Mouse (Mus musculus) left cerebral cortex, postnatal 10 days (tissue): ENCODE data around the gene Pde2a. TPM values are rescaled to one million over a fixed set of nuclear protein-coding genes. Genes with fewer than 3 reads are reported as not detected.
"Not testable (repeated sequence)": the region's sequence is repeated elsewhere in the genome, so short reads cannot be mapped to it uniquely, and the experiment has no call there.

Source experiments
- DNase-seq, 2 experiments: peaks; one replicate each; pipeline ENCODE4 v3.0.0; 2021 to 2022; ENCODE audit warnings: low spot score in 2 of 2, mixed read lengths in 1 of 2; ENCODE audit errors: extremely low spot score in 1 of 2
- intact Hi-C: fragments of 180-260 bp; cut with DNase I; formaldehyde crosslinking; loops from one replicate; pipeline ENCODE4 v1.15.1; 2025
- microRNA-seq: library from miRNA; unstranded; fragments of <30 nt; microRNA quantifications from one replicate; pipeline ENCODE4 v1.2.0, GENCODE M21; 2022
- total RNA-seq, 2 experiments: library from RNA; stranded (reverse); gene quantifications; 2 replicates each; pipeline ENCODE4 v1.2.3; 2021

Pde2a gene
- total RNA-seq, 2 experiments from 2014 or later, result 294 to 295 TPM

DNA sequence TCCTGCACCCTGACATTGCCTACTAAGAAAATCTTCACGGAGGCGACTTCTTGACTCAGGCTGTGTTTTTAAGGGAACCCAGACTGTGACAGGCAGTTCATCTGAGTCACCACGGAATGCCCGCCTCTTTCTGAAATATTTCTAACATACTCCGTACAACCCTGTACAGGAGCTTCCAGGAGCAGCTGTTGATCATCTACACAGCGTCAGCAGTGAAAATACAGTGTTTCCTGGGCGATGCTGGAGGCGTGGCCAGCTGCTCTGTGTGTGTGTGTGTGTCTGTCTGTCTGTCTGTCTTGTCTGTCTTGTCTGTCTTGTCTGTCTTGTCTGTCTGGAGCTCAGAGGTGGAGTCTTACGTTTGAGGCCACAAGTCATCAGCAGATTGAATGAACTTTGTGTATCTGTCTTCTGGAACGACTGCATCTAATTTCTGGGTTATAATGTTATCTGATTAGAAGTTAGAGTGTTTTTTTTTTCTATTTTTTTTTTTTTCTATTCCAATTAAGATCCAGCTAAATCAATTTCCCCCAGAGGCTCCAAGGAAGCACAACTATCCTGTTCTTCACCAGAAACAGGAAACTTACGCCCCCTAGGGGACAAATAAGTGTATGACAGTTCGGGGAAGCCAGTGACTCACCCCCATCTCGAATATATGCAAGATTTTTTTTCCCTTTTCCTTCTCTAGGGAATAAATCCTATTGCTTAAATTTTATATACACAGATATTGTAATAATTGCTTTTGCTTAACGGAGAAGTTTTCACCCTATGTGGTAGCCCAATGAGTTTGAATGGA is 116.8 kb downstream of the Pde2a start:
- peak; percentile 56 to 66 for DNase-seq
- intact Hi-C loops, result no loop called here

DNA sequence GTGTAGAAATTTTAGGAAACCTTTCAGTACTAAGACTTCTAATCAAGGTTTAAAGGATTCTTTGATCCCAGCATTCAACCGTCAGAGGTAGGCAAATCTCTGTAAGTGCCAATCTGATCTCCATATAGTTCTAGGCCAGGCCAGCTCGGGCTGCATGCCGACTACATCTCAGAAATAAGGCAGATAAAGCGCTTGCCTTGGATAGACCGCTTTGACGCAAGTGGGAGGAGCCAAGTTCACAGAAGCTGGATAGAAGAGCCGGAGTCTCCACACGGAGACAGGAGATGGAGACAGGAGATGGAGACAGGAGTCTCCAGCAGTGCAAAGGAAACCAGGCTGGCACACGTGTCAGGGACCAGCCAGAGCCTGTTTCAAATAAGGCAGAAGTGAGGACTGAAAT is 118.3 kb downstream of the Pde2a start:
- intact Hi-C loops, result loop anchor here (2.0 to 5.0 kb wide), 2 partner anchors 83 to 89 kb away; no protein-coding TSS in a partner anchor
- DNase-seq, result no peak

DNA sequence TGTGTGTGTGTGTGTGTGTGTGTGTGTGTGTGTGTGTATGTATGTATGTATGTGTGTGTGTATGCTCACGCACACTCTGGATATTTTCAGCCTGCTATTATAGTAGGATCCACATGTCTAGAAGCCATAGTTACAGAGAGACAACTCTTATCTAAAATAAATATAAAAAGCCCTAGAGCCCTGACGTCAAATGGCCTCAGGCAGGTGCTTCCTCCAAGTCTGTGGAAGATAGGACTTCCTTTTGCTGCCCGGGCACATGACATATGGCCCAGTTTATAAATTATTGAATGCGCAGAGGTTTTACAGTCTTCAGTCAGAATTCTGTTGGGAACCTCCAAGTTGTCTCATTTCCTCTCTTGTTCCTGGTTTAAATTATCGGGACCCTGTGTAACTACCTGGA is 119.2 kb downstream of the Pde2a start:
- intact Hi-C loops, result loop anchor here (2.0 to 5.0 kb wide), 2 partner anchors 82 to 90 kb away; no protein-coding TSS in a partner anchor
- no peak for DNase-seq

GRCm38 (mm10) chr7:101541132-101541531 is 119.6 kb downstream of the Pde2a start:
- intact Hi-C loops, result loop anchor here (2.0 to 5.0 kb wide), 2 partner anchors 81 to 90 kb away; no protein-coding TSS in a partner anchor
- DNase-seq, result peak; percentile 81

DNA sequence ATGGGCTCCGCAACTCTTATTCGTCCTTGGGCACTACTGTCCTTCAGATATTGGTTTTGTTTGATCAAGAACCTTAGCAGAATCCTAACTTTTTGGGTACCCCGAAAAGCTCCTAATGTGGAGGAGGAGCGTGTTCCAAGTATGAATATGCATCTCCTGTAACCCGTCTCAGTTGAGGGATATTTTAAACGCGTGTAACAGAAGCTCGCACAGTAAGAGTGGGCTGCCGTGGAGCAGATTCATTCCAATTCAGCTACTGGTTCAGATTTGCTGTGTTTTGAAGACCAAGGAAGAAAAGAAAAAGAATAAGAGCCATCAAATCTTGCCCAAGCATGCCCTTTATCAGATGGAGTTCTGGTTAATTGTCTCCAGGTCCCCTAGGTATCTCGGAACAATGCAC is 120.2 kb downstream of the Pde2a start:
- DNase-seq, result peak in 1 of 2 experiments; percentile 57
- intact Hi-C loops, result loop anchor here (2.0 to 5.0 kb wide), 3 partner anchors 81 to 115 kb away; no protein-coding TSS in a partner anchor

GRCm38 (mm10) chr7:101547651-101548050 is 126.2 kb downstream of the Pde2a start:
- no peak for DNase-seq
- intact Hi-C loops, result no loop called here

GRCm38 (mm10) chr7:101549266-101549665 is 127.8 kb downstream of the Pde2a start:
- no peak for DNase-seq
- intact Hi-C loops, result no loop called here

GRCm38 (mm10) chr7:101550686-101551485 is 129.4 kb downstream of the Pde2a start:
- no peak for DNase-seq
- intact Hi-C loops, result no loop called here

DNA sequence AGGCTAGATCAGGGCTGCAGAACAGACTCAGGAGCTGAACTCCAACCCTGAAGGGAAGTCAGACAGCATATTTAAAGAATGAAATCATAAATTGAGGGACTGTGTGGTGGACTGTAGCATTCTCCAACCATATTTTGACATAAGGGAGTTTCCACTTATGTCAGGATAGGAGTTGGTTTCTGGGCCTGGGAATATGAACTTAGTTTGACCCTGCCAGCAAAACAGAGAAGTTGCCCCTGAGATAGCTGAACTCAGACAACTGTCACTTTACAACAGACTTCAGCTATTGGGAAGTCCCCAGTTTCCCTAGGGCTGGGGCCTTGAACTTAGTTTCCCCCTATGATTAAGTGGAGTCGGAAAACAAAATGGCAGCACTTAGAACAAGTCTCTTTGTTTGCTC is 130.0 kb downstream of the Pde2a start:
- intact Hi-C loops, result no loop called here
- no peak for DNase-seq

GRCm38 (mm10) chr7:101555473-101555872 is 134.0 kb downstream of the Pde2a start:
- intact Hi-C loops, DNase-seq: not testable (repeated sequence)

GRCm38 (mm10) chr7:101557391-101557790 is 135.9 kb downstream of the Pde2a start:
- intact Hi-C loops, result no loop called here
- no peak for DNase-seq

DNA sequence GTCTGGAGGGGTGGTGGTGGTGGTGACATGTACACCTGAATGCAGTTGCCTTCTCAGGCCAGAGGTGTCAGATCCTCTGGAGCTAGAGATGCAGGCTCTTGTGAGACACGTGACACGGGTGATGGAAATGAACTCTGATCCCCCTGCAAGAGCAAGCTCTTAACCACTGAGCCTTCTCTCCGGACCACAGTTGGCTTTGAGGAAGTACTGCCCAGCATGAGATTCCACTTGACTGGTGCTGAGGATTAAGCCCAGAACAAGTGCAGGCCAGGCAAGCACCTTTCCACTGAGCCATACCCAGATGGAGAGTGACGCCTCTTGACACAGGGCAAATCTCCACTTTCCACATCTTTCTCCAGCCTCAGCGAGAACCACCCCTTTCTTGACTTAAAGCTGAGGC is 137.9 kb downstream of the Pde2a start:
- intact Hi-C loops, DNase-seq: not testable (repeated sequence)

Small RNA genes within 50 kb of the gene (microRNA-seq; reads per million reads assigned to microRNA genes)
- 78,497 reads per million, percentile 100 among the genes with 10 or more reads in this experiment for gene Mir139

Other genes with a start within 250 kb of the Pde2a start
- gene Atg16l2, start 119.4 kb upstream of the Pde2a start, total RNA-seq, result 10 to 100 TPM; 52.1 to 52.4 TPM
- gene Stard10, start 104.6 kb upstream of the Pde2a start, total RNA-seq, result 10 to 100 TPM; 16.2 to 18.7 TPM
- 10 to 100 TPM; 16.1 to 17.8 TPM for gene Arap1, start 73.6 kb upstream of the Pde2a start, total RNA-seq
- gene Gm45837, start 10.8 kb upstream of the Pde2a start, total RNA-seq, result 1 to 10 TPM; 1.1 to 1.8 TPM
- gene Art2b, start 163.9 kb downstream of the Pde2a start, total RNA-seq, result not detected
- 10 to 100 TPM; 43.9 to 44.9 TPM for gene Clpb, start 241.9 kb downstream of the Pde2a start, total RNA-seq